Mouse (Mus musculus): ENCODE results near the gene Uncx. TPM values are rescaled to one million over a fixed set of nuclear protein-coding genes. Genes with fewer than 3 reads are reported as not detected.
"Not testable (repeated sequence)": the region's sequence is repeated elsewhere in the genome, so short reads cannot be mapped to it uniquely, and the experiment has no call there.

The Uncx gene
- polyA plus RNA-seq, 1 experiment: not detected

GRCm38 (mm10) chr5:139580171-139580743 is 37.0 kb downstream of the Uncx start:
- TF ChIP-seq POLR2A (IDR thresholded peaks at IDR 0.05; ENCODE audit: borderline replicate concordance, low read depth, low read length) (no peak), CTCF (IDR thresholded peaks at IDR 0.05; ENCODE audit: low read depth, low read length) (no peak)
- no peak overlapping the region for H3K27ac ChIP-seq (ENCODE audit: insufficient read depth, low read depth, low read length)
- peaks cover 7% of the 10 kb centered on the region for H3K4me1 ChIP-seq (ENCODE audit: control insufficient read depth, insufficient read depth, low read length)
- H3K4me3 ChIP-seq (ENCODE audit: insufficient read depth, low read length): no peak overlapping the region

GRCm38 (mm10) chr5:139581308-139581868 is 38.1 kb downstream of the Uncx start:
- H3K4me3 ChIP-seq (ENCODE audit: insufficient read depth, low read length): no peak overlapping the region
- H3K4me1 ChIP-seq (ENCODE audit: control insufficient read depth, insufficient read depth, low read length): peaks cover 7% of the 10 kb centered on the region
- TF ChIP-seq CTCF (IDR thresholded peaks at IDR 0.05; ENCODE audit: low read depth, low read length) (no peak), POLR2A (IDR thresholded peaks at IDR 0.05; ENCODE audit: borderline replicate concordance, low read depth, low read length) (no peak)
- no peak overlapping the region for H3K27ac ChIP-seq (ENCODE audit: insufficient read depth, low read depth, low read length)

DNA sequence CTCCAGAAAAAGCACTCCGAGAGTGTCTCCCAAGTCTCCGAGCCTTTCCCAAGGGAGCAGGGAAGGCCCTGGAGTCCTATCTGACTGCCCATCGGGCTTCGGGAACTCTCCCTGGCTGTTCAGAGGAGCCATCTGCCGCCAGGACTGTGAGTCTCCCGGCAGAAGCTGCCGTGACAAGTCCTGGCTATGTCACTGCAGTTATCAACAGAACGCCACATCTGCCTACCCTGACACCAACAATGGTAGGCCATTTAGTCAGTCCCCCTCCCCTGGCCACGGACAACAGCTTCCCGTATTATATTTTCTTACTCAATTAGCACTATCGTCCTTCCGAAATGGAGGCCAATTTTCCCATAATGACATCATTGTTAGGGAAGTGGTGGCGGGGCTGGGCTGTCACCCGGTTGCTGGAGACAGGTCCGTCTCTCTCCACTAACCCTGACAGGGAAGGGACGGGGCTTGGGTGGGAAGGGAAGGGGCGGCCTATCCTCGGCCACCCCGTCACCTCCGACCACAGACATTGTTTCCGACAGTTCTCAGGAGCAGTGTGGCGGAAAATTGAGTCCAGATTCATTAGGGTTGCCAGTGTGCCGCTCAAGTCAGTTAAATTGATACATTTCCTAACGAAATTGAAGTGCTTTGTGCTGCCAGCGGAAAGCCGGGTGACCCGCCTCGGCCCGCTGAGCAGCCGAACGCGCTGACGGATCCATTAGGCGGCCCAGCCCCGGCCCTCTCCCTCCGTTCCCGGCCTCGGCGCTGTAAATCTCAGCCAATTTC is 41.9 kb downstream of the Uncx start:
- Histone ChIP-seq H3K27ac (ENCODE audit: insufficient read depth, low read depth, low read length) (no peak overlapping the region), H3K4me1 (ENCODE audit: control insufficient read depth, insufficient read depth, low read length) (peaks cover 7% of the 10 kb centered on the region), H3K4me3 (ENCODE audit: insufficient read depth, low read length) (no peak overlapping the region; the same call in 1 of the 2 replicates)
- TF ChIP-seq POLR2A (IDR thresholded peaks at IDR 0.05; ENCODE audit: borderline replicate concordance, low read depth, low read length): no peak
- TF ChIP-seq CTCF (IDR thresholded peaks at IDR 0.05; ENCODE audit: low read depth, low read length): no peak

- Histone ChIP-seq H3K27ac (ENCODE audit: insufficient read depth, low read depth, low read length) (no peak overlapping the region), H3K4me1 (ENCODE audit: control insufficient read depth, insufficient read depth, low read length) (peaks cover 7% of the 10 kb centered on the region), H3K4me3 (ENCODE audit: insufficient read depth, low read length) (no peak overlapping the region)
- TF ChIP-seq POLR2A (IDR thresholded peaks at IDR 0.05; ENCODE audit: borderline replicate concordance, low read depth, low read length): no peak
- TF ChIP-seq CTCF (IDR thresholded peaks at IDR 0.05; ENCODE audit: low read depth, low read length): no peak
Observed at GRCm38 (mm10) chr5:139585748-139586060, 42.4 kb downstream of the Uncx start.

- not testable (repeated sequence) for H3K4me3 ChIP-seq (ENCODE audit: insufficient read depth, low read length); H3K27ac ChIP-seq (ENCODE audit: insufficient read depth, low read depth, low read length); H3K4me1 ChIP-seq (ENCODE audit: control insufficient read depth, insufficient read depth, low read length)
Observed at GRCm38 (mm10) chr5:139587459-139587858, 44.2 kb downstream of the Uncx start.

DNA sequence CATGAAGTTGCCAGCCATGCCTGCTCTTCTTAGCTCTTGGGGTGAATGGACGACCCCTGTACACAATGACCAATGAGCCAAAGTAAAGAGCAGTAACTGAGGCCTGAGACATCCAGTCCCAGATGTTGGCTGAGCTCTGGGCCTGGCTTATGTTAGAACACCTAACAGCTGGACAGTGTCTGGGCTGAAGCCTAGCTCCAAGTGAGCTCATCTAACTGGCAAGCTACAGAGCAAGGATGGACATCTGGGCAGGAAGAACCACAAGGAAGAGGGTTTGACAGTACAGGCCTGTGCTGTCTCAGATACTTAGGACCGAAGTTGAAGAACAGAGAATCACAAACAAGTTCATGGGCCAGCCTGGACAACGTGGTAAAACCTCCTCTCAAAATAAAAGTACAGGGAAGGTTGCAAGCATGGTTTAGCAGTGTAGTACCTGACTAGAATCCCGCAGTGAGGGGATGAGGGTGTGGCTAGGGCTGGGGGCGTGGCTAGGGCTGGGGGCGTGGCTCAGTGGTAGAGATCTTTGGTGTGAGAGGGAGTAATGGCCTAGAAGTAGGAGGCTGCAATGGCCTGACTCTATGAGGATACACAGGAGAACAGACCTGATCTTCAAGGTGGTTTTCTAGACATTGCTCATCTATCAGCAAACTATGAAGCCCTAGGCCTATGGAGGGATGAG is 47.5 kb downstream of the Uncx start:
- not testable (repeated sequence) for H3K4me1 ChIP-seq (ENCODE audit: control insufficient read depth, insufficient read depth, low read length); H3K27ac ChIP-seq (ENCODE audit: insufficient read depth, low read depth, low read length); H3K4me3 ChIP-seq (ENCODE audit: insufficient read depth, low read length)

DNA sequence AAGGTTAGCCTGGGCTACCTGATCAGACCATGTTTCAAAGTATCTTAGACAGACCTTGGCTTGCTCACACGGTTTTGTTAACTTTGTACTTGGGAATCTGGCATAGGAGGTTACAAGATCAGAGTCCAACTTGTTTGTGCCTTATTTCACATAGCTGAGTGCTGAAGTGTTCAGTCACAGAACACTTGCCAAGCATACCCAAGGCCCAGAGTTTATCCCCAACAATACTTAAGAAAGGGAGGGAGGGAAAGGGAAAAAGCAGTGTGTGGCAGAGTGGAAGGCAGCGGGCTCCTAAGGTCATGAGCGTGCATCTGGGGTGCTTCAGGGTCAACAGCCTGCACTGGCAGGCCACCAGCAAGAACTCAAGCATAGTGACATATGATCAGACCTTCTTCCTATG is 48.7 kb downstream of the Uncx start:
- no peak overlapping the region for H3K27ac ChIP-seq (ENCODE audit: insufficient read depth, low read depth, low read length)
- TF ChIP-seq POLR2A (IDR thresholded peaks at IDR 0.05; ENCODE audit: borderline replicate concordance, low read depth, low read length) (no peak), CTCF (IDR thresholded peaks at IDR 0.05; ENCODE audit: low read depth, low read length) (no peak)
- no peaks in the 10 kb centered on the region for H3K4me1 ChIP-seq (ENCODE audit: control insufficient read depth, insufficient read depth, low read length)
- no peak overlapping the region for H3K4me3 ChIP-seq (ENCODE audit: insufficient read depth, low read length)

- TF ChIP-seq CTCF (IDR thresholded peaks at IDR 0.05; ENCODE audit: low read depth, low read length) (no peak), POLR2A (IDR thresholded peaks at IDR 0.05; ENCODE audit: borderline replicate concordance, low read depth, low read length) (no peak)
- Histone ChIP-seq H3K27ac (ENCODE audit: insufficient read depth, low read depth, low read length) (no peak overlapping the region), H3K4me3 (ENCODE audit: insufficient read depth, low read length) (no peak overlapping the region), H3K4me1 (ENCODE audit: control insufficient read depth, insufficient read depth, low read length) (no peaks in the 10 kb centered on the region)
Observed at GRCm38 (mm10) chr5:139592850-139593249, 49.6 kb downstream of the Uncx start.

DNA sequence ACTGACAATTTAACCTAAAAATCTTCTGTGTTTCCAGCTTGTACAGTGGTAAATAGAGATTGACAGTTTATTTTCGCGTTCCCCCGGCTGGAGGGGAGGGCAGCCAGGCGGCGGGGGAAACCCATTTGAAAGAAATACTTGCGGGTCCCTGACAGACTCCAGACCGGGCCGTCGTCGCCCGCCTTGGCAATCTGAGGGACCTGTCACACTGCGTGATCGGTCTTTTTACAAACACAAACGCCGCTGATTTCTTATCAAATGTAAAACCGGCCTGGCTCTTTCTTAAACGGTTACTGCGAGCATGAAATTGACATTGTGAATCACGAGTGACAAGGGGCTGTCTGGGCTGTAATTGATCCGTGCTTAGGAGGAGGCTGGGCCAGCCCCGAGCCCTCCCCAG is 50.5 kb downstream of the Uncx start:
- Histone ChIP-seq H3K4me3 (ENCODE audit: insufficient read depth, low read length) (no peak overlapping the region), H3K4me1 (ENCODE audit: control insufficient read depth, insufficient read depth, low read length) (no peaks in the 10 kb centered on the region)
- no peak for TF ChIP-seq CTCF (IDR thresholded peaks at IDR 0.05; ENCODE audit: low read depth, low read length)
- no peak for TF ChIP-seq POLR2A (IDR thresholded peaks at IDR 0.05; ENCODE audit: borderline replicate concordance, low read depth, low read length)

DNA sequence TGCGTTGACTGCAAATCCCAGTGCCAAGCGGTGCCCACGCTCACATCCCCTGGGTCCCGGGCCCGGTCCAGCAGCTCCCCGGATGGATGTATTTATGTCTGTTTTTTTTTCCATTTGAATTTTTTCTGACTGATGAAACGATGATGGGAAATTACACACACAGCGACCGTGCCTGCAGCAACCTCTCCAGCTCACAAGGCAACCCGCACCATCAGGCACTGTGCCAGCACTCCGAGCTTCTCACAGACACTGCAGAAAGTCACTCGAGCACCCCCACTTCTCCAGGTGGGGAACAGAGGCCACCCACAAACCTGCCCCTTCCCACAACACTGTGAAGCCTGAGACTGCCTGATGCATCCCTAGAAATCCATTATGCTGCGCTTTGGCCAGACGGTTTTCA is 51.7 kb downstream of the Uncx start:
- Histone ChIP-seq H3K4me3 (ENCODE audit: insufficient read depth, low read length) (no peak overlapping the region), H3K4me1 (ENCODE audit: control insufficient read depth, insufficient read depth, low read length) (no peaks in the 10 kb centered on the region), H3K27ac (ENCODE audit: insufficient read depth, low read depth, low read length) (no peak overlapping the region)
- no peak for TF ChIP-seq POLR2A (IDR thresholded peaks at IDR 0.05; ENCODE audit: borderline replicate concordance, low read depth, low read length)
- TF ChIP-seq CTCF (IDR thresholded peaks at IDR 0.05; ENCODE audit: low read depth, low read length): no peak

More for the DNA sequence above, 50.5 kb downstream of the Uncx start:
- H3K27ac ChIP-seq (ENCODE audit: insufficient read depth, low read depth, low read length): no peak overlapping the region

Other genes with a start within 250 kb of the Uncx start
- gene Adap1, start 217.9 kb upstream of the Uncx start, polyA plus RNA-seq (2012; ENCODE audit: insufficient read depth, insufficient read length, missing spikeins): 73.2 and 77.1 TPM in 2 replicates
- gene Cox19, start 192.1 kb upstream of the Uncx start, polyA plus RNA-seq (2012; ENCODE audit: insufficient read depth, insufficient read length, missing spikeins): 31.4 and 36.1 TPM in 2 replicates
- not detected in 2 replicates for gene Cyp2w1, start 190.9 kb upstream of the Uncx start, polyA plus RNA-seq (2012; ENCODE audit: insufficient read depth, insufficient read length, missing spikeins)
- gene Gpr146, start 165.8 kb upstream of the Uncx start, polyA plus RNA-seq (2012; ENCODE audit: insufficient read depth, insufficient read length, missing spikeins): 34.5 and 34.7 TPM in 2 replicates
- gene C130050O18Rik, start 138.2 kb upstream of the Uncx start, polyA plus RNA-seq (2012; ENCODE audit: insufficient read depth, insufficient read length, missing spikeins): 13.2 and 14.4 TPM in 2 replicates
- not detected in 2 replicates for gene Gper1, start 120.3 kb upstream of the Uncx start, polyA plus RNA-seq (2012; ENCODE audit: insufficient read depth, insufficient read length, missing spikeins)
- gene 3110082I17Rik, start 83.0 kb upstream of the Uncx start, polyA plus RNA-seq (2012; ENCODE audit: insufficient read depth, insufficient read length, missing spikeins): 16.4 TPM in 2 replicates
- gene Zfand2a, start 58.9 kb upstream of the Uncx start, polyA plus RNA-seq (2012; ENCODE audit: insufficient read depth, insufficient read length, missing spikeins): 32.5 and 38.1 TPM in 2 replicates
- gene Micall2, start 192.8 kb downstream of the Uncx start, polyA plus RNA-seq (2012; ENCODE audit: insufficient read depth, insufficient read length, missing spikeins): 5.6 and 6.0 TPM in 2 replicates
- gene Ints1, start 232.2 kb downstream of the Uncx start, polyA plus RNA-seq (2012; ENCODE audit: insufficient read depth, insufficient read length, missing spikeins): 27.3 and 29.8 TPM in 2 replicates
- gene Mafk, start 248.0 kb downstream of the Uncx start, polyA plus RNA-seq (2012; ENCODE audit: insufficient read depth, insufficient read length, missing spikeins): 13.5 and 15.7 TPM in 2 replicates